Mouse (Mus musculus): ENCODE measurements around the gene Snx11.

Snx11 gene

GRCm38 (mm10) chr11:96762742-96763470, 14.5 kb downstream of the Snx11 start:
- WGBS, result 40% methylated on average over 15 of the region's 15 CpGs

GRCm38 (mm10) chr11:96761984-96762383, 15.4 kb downstream of the Snx11 start:
- 44% methylated on average over 7 of the region's 7 CpGs for WGBS

GRCm38 (mm10) chr11:96760042-96760441, 17.3 kb downstream of the Snx11 start:
- WGBS, result 37% methylated on average over 3 of the region's 3 CpGs

GRCm38 (mm10) chr11:96758402-96758801, 19.0 kb downstream of the Snx11 start:
- WGBS, result 44% methylated on average over 5 of the region's 5 CpGs

GRCm38 (mm10) chr11:96757421-96757820, 19.9 kb downstream of the Snx11 start:
- 66% methylated on average over 4 of the region's 4 CpGs for WGBS

- WGBS, result 98% methylated on average over 2 of the region's 2 CpGs
Observed at GRCm38 (mm10) chr11:96755298-96755697, 22.1 kb downstream of the Snx11 start.

GRCm38 (mm10) chr11:96747555-96747954, 29.8 kb downstream of the Snx11 start:
- 66% methylated on average over 3 of the region's 3 CpGs for WGBS

- 53% methylated on average over 6 of the region's 6 CpGs for WGBS
Observed at GRCm38 (mm10) chr11:96746648-96747047, 30.7 kb downstream of the Snx11 start.

- 86% methylated on average over 4 of the region's 4 CpGs for WGBS
Observed at GRCm38 (mm10) chr11:96743891-96744290, 33.5 kb downstream of the Snx11 start.

- WGBS, result 40% methylated on average over 11 of the region's 11 CpGs
Observed at GRCm38 (mm10) chr11:96743000-96743399, 34.4 kb downstream of the Snx11 start.

GRCm38 (mm10) chr11:96741995-96742394, 35.4 kb downstream of the Snx11 start:
- 7% methylated on average over 12 of the region's 12 CpGs for WGBS

GRCm38 (mm10) chr11:96740796-96741195, 36.6 kb downstream of the Snx11 start:
- 63% methylated on average over 12 of the region's 12 CpGs for WGBS

GRCm38 (mm10) chr11:96737673-96738471, 39.5 kb downstream of the Snx11 start:
- 81% methylated on average over 14 of the region's 14 CpGs for WGBS

- 34% methylated on average over 11 of the region's 11 CpGs for WGBS
Observed at GRCm38 (mm10) chr11:96736361-96736760, 41.0 kb downstream of the Snx11 start.

- WGBS, result 11% methylated on average over 19 of the region's 19 CpGs
Observed at GRCm38 (mm10) chr11:96735908-96736307, 41.5 kb downstream of the Snx11 start.

GRCm38 (mm10) chr11:96732657-96733056, 44.7 kb downstream of the Snx11 start:
- WGBS, result 86% methylated on average over 4 of the region's 4 CpGs

- WGBS, result 43% methylated on average over 5 of the region's 5 CpGs
Observed at GRCm38 (mm10) chr11:96730327-96730726, 47.0 kb downstream of the Snx11 start.

- WGBS, result 20% methylated on average over 9 of the region's 9 CpGs
Observed at GRCm38 (mm10) chr11:96729462-96729861, 47.9 kb downstream of the Snx11 start.

- 91% methylated on average over 2 of the region's 2 CpGs for WGBS
Observed at GRCm38 (mm10) chr11:96728577-96728976, 48.8 kb downstream of the Snx11 start.

- WGBS, result 89% methylated on average over 1 of the region's 1 CpGs
Observed at GRCm38 (mm10) chr11:96725833-96726232, 51.5 kb downstream of the Snx11 start.

- 55% methylated on average over 7 of the region's 7 CpGs for WGBS
Observed at GRCm38 (mm10) chr11:96718609-96719008, 58.8 kb downstream of the Snx11 start.

Data from cerebral cortex, adult 2 months (tissue).